Mouse (Mus musculus) hindbrain, postnatal 0 days (tissue): ENCODE results near the gene Kif11. TPM values are rescaled to one million over a fixed set of nuclear protein-coding genes. Genes with fewer than 3 reads are reported as not detected.

ENCODE experiments used
- ATAC-seq: fragments of 200-750 bp; cut with Nextera tagmentation; 2 replicates; pipeline ENCODE4 v1.8.0; 2017; ENCODE audit warnings: mild to moderate bottlenecking, moderate TSS enrichment, moderate library complexity
- DNase-seq: peaks from one replicate; pipeline ENCODE4 v3.0.0-alpha.2; 2015; ENCODE audit warnings: low spot score
- H3K27ac ChIP-seq: fragments of 300-500 bp; sonication (generic); 2 replicates; pipeline ENCODE4 v1.5.1; 2014; ENCODE audit warnings: mild to moderate bottlenecking
- H3K27me3 ChIP-seq: fragments of 300-500 bp; sonication (generic); 2 replicates; pipeline ENCODE4 v1.6.1; 2014; ENCODE audit warnings: low read length, mixed read lengths; ENCODE audit not compliant: insufficient read depth
- H3K36me3 ChIP-seq: fragments of 300-500 bp; sonication (generic); 2 replicates; pipeline ENCODE4 v1.6.1; 2014; ENCODE audit warnings: low read length, mixed read lengths; ENCODE audit not compliant: insufficient read depth
- H3K4me1 ChIP-seq: fragments of 300-500 bp; sonication (generic); 2 replicates; pipeline ENCODE4 v1.6.1; 2014; ENCODE audit warnings: antibody characterized with exemption, low read length, mixed read lengths; ENCODE audit not compliant: insufficient read depth
- H3K4me2 ChIP-seq: fragments of 300-500 bp; sonication (generic); 2 replicates; pipeline ENCODE4 v1.6.1; 2014; ENCODE audit warnings: low read depth, mild to moderate bottlenecking, low read length, moderate library complexity, mixed read lengths
- H3K4me3 ChIP-seq: fragments of 300-500 bp; sonication (generic); 2 replicates; pipeline ENCODE4 v1.5.1; 2014; ENCODE audit warnings: low read length
- H3K9ac ChIP-seq: fragments of 300-500 bp; sonication (generic); replicated peaks from 2 replicates; pipeline ENCODE4 v1.6.1; 2014; ENCODE audit warnings: mild to moderate bottlenecking, low read length, moderate library complexity, mixed read lengths
- H3K9me3 ChIP-seq: fragments of 300-500 bp; sonication (generic); 2 replicates; pipeline ENCODE4 v1.6.1; 2016; ENCODE audit warnings: low read length, mixed read lengths
- CTCF ChIP-seq: IDR thresholded peaks from 2 replicates; pipeline ENCODE4 v1.5.1; 2016; ENCODE audit warnings: antibody characterized with exemption, control low read depth, low read depth
- whole genome bisulfite sequencing: fragments of 180-500 bp; shearing (Covaris S2); extraction: QIAGEN DNeasy Blood & Tissue Kit; methylation state at CpG from one replicate; pipeline ENCODE4 v1.1.7; 2014; 5-methylcytosine and 5-hydroxymethylcytosine counted together
- polyA plus RNA-seq: library from polyadenylated mRNA; unstranded; fragments of >200 nt; fragmentation: Nextera tagmentation; extraction: Ambion mirVana; gene quantifications from 2 replicates; pipeline ENCODE4 v1.2.1, GENCODE M21; 2015
- total RNA-seq: library from RNA; depleted of rRNA; stranded (reverse); fragments of >200 nt; gene quantifications from 2 replicates; pipeline ENCODE4 v1.2.3, GENCODE M21; 2014; rRNA removed

Gene Kif11
- total and polyA plus RNA-seq, 2 experiments from 2014 or later = 10.1 to 12.1 TPM

GRCm38 (mm10) chr19:37455961-37456360 is 79.8 kb downstream of the Kif11 start:
- Histone ChIP-seq H3K9ac (no peak overlapping the region), H3K4me2 (no peak overlapping the region), H3K36me3 (no peaks in the 10 kb centered on the region), H3K4me3 (no peak overlapping the region), H3K27ac (no peak overlapping the region), H3K27me3 (no peaks in the 10 kb centered on the region), H3K4me1 (no peaks in the 10 kb centered on the region), H3K9me3 (no peaks in the 10 kb centered on the region)
- ATAC-seq (no peak), DNase-seq (no peak)
- 100% methylated on average over 1 of the region's 1 CpGs for WGBS
- TF ChIP-seq CTCF = no peak

- Histone ChIP-seq H3K9me3 (no peaks in the 10 kb centered on the region), H3K27me3 (no peaks in the 10 kb centered on the region), H3K36me3 (no peaks in the 10 kb centered on the region), H3K4me1 (no peaks in the 10 kb centered on the region), H3K4me2 (no peak overlapping the region), H3K4me3 (no peak overlapping the region), H3K9ac (no peak overlapping the region), H3K27ac (no peak overlapping the region)
- TF ChIP-seq CTCF = no peak
- ATAC-seq = no peak
- peak; percentile 20 for DNase-seq
- WGBS = 78% methylated on average over 6 of the region's 6 CpGs
Observed at GRCm38 (mm10) chr19:37458013-37458412, 81.8 kb downstream of the Kif11 start.

- Histone ChIP-seq H3K36me3 (no peaks in the 10 kb centered on the region), H3K4me2 (no peak overlapping the region), H3K27me3 (no peaks in the 10 kb centered on the region), H3K9ac (no peak overlapping the region), H3K27ac (no peak overlapping the region), H3K4me1 (no peaks in the 10 kb centered on the region), H3K4me3 (no peak overlapping the region), H3K9me3 (no peaks in the 10 kb centered on the region)
- TF ChIP-seq CTCF = no peak
- DNase-seq (no peak), ATAC-seq (no peak)
- WGBS = 87% methylated on average over 3 of the region's 3 CpGs
Observed at GRCm38 (mm10) chr19:37466403-37466802, 90.2 kb downstream of the Kif11 start.

- H3K9ac ChIP-seq = no peak overlapping the region
- WGBS = 89% methylated on average over 5 of the region's 5 CpGs
- no peak overlapping the region for H3K4me2 ChIP-seq
- no peak for DNase-seq
- TF ChIP-seq CTCF = no peak
- H3K36me3 ChIP-seq = no peaks in the 10 kb centered on the region
- no peak overlapping the region for H3K4me3 ChIP-seq
- H3K9me3 ChIP-seq = no peaks in the 10 kb centered on the region
- no peaks in the 10 kb centered on the region for H3K4me1 ChIP-seq
- ATAC-seq = no peak
- no peak overlapping the region for H3K27ac ChIP-seq
- no peaks in the 10 kb centered on the region for H3K27me3 ChIP-seq
Observed at GRCm38 (mm10) chr19:37466978-37467377, 90.8 kb downstream of the Kif11 start.

GRCm38 (mm10) chr19:37468841-37469566 is 92.8 kb downstream of the Kif11 start:
- Histone ChIP-seq H3K36me3 (no peaks in the 10 kb centered on the region), H3K9ac (no peak overlapping the region), H3K9me3 (no peaks in the 10 kb centered on the region), H3K4me3 (no peak overlapping the region), H3K4me1 (no peaks in the 10 kb centered on the region), H3K27ac (no peak overlapping the region), H3K27me3 (no peaks in the 10 kb centered on the region), H3K4me2 (no peak overlapping the region)
- ATAC-seq (no peak), DNase-seq (no peak)
- no peak for TF ChIP-seq CTCF
- WGBS = 66% methylated on average over 6 of the region's 6 CpGs

Other genes with a start within 250 kb of the Kif11 start
- gene March5, start 168.9 kb upstream of the Kif11 start, total RNA-seq = 50.3 and 65.0 TPM in 2 replicates
- 94.8 and 100 TPM in 2 replicates for gene March5, start 168.9 kb upstream of the Kif11 start, polyA plus RNA-seq
- 23.7 and 26.1 TPM in 2 replicates for gene Cpeb3, start 167.8 kb upstream of the Kif11 start, total RNA-seq
- 10.3 and 11.3 TPM in 2 replicates for gene Cpeb3, start 167.8 kb upstream of the Kif11 start, polyA plus RNA-seq
- 25.1 and 29.1 TPM in 2 replicates for gene Ide, start 38.6 kb upstream of the Kif11 start, total RNA-seq
- 38.5 and 40.5 TPM in 2 replicates for gene Ide, start 38.6 kb upstream of the Kif11 start, polyA plus RNA-seq
- 0.16 and 2.7 TPM in 2 replicates for gene Hhex, start 58.4 kb downstream of the Kif11 start, total RNA-seq
- 4.2 and 4.7 TPM in 2 replicates for gene Hhex, start 58.4 kb downstream of the Kif11 start, polyA plus RNA-seq
- gene Exoc6, start 174.0 kb downstream of the Kif11 start, total RNA-seq = 18.4 and 18.9 TPM in 2 replicates
- 18.6 and 18.8 TPM in 2 replicates for gene Exoc6, start 174.0 kb downstream of the Kif11 start, polyA plus RNA-seq